ENCODE assay signal across 8 mouse cellular contexts in genomic region chr17:23630195-23631020, GRCm38 (mm10). TPM values are rescaled to one million over a fixed set of nuclear protein-coding genes. Genes with fewer than 3 reads are reported as not detected.
A peak's percentile ranks its signal among the peaks of the same experiment; 100 is the strongest.
DNase-seq lines count a peak whose midpoint lies in the region; ATAC-seq lines count a peak whose summit lies in the region.

No protein-coding gene starts in this region.

- no peaks in the 10 kb centered on the region for H3K9me3 ChIP-seq in hindbrain, embryonic 15.5 days

- H3K27me3 ChIP-seq in hindbrain, embryonic 15.5 days = no peaks in the 10 kb centered on the region

- H3K4me2 ChIP-seq in hindbrain, embryonic 15.5 days = peak overlapping the region; percentile 45

- 0 out of 2 replicates have a peak, but pooled peaks cover 2% of the 10 kb centered on the region for H3K4me1 ChIP-seq in hindbrain, embryonic 15.5 days (replicated peaks)

- H3K27ac ChIP-seq in hindbrain, embryonic 15.5 days (replicated peaks) = no peak overlapping the region

- no peak overlapping the region for H3K9ac ChIP-seq in hindbrain, embryonic 15.5 days

- DNase-seq in R1 (ENCODE audit: low read depth, low spot score) = peak; percentile 86
- DNase-seq in cerebellum, postnatal 25 days = peak; percentile 83 to 88
- DNase-seq in frontal cortex, postnatal 36 days (ENCODE audit: low spot score in 2 of 2) = peak; percentile 83 to 88
- DNase-seq in left cerebral cortex, adult 11 months (ENCODE audit: low spot score) = peak; percentile 68
- peak; percentile 83 for DNase-seq in lung, postnatal 36 days
- DNase-seq in retina, postnatal 1 day = peak; percentile 84
- peak; percentile 93 for DNase-seq in thymus, postnatal 4 days

- 19% methylated on average over 22 of the region's 22 CpGs for WGBS in hindbrain, embryonic 15.5 days

- no peaks in the 10 kb centered on the region for H3K36me3 ChIP-seq in hindbrain, embryonic 15.5 days

- peak overlapping the region; percentile 17; the same call in 1 of the 2 replicates for H3K4me3 ChIP-seq in hindbrain, embryonic 15.5 days

- peak; percentile 72 for ATAC-seq in hindbrain, embryonic 15.5 days (ENCODE audit: low FRiP score, low read depth)

RNA-seq across cellular contexts. Expression of gene Mmp25, which starts 14.7 kb away (rescaled TPM):
- polyA plus RNA-seq in hindbrain, embryonic 15.5 days (2015; fragmentation: Nextera tagmentation; extraction: Ambion mirVana) = 1.7 TPM in 2 replicates

RNA-seq across cellular contexts. Expression of gene Zscan10, which starts 29.8 kb away (rescaled TPM):
- polyA plus RNA-seq in hindbrain, embryonic 15.5 days (2015; fragmentation: Nextera tagmentation; extraction: Ambion mirVana) = 0.05 and 0.25 TPM in 2 replicates

RNA-seq across cellular contexts. Expression of gene Bicdl2, which starts 29.9 kb away (rescaled TPM):
- 0.13 TPM in 1 of 2 replicates, not detected in the other for polyA plus RNA-seq in hindbrain, embryonic 15.5 days (2015; fragmentation: Nextera tagmentation; extraction: Ambion mirVana)

RNA-seq across cellular contexts. Expression of gene Zfp13, which starts 31.1 kb away (rescaled TPM):
- 24.3 and 29.3 TPM in 2 replicates for polyA plus RNA-seq in hindbrain, embryonic 15.5 days (2015; fragmentation: Nextera tagmentation; extraction: Ambion mirVana)

RNA-seq across cellular contexts. Expression of gene Hcfc1r1, which starts 43.0 kb away (rescaled TPM):
- polyA plus RNA-seq in hindbrain, embryonic 15.5 days (2015; fragmentation: Nextera tagmentation; extraction: Ambion mirVana) = 127 and 138 TPM in 2 replicates
